Mouse (Mus musculus) brain, embryonic 14.5 days (tissue): Measurements from ENCODE around the gene Gm5767.

ENCODE experiments used
- CTCF ChIP-seq: fragments of 200-500 bp; IDR thresholded peaks from 2 replicates; pipeline ENCODE4 v1.5.1; 2012; ENCODE audit warnings: inconsistent platforms, mild to moderate bottlenecking, moderate library complexity, borderline replicate concordance; ENCODE audit not compliant: insufficient read depth, insufficient read length; ENCODE audit errors: extremely low read depth
- POLR2A ChIP-seq: fragments of 200-500 bp; IDR thresholded peaks from 2 replicates; pipeline ENCODE4 v1.6.1; 2012; ENCODE audit warnings: mild to moderate bottlenecking, inconsistent platforms, borderline replicate concordance; ENCODE audit not compliant: poor library complexity, insufficient read depth, insufficient read length, severe bottlenecking; ENCODE audit errors: extremely low read depth

DNA sequence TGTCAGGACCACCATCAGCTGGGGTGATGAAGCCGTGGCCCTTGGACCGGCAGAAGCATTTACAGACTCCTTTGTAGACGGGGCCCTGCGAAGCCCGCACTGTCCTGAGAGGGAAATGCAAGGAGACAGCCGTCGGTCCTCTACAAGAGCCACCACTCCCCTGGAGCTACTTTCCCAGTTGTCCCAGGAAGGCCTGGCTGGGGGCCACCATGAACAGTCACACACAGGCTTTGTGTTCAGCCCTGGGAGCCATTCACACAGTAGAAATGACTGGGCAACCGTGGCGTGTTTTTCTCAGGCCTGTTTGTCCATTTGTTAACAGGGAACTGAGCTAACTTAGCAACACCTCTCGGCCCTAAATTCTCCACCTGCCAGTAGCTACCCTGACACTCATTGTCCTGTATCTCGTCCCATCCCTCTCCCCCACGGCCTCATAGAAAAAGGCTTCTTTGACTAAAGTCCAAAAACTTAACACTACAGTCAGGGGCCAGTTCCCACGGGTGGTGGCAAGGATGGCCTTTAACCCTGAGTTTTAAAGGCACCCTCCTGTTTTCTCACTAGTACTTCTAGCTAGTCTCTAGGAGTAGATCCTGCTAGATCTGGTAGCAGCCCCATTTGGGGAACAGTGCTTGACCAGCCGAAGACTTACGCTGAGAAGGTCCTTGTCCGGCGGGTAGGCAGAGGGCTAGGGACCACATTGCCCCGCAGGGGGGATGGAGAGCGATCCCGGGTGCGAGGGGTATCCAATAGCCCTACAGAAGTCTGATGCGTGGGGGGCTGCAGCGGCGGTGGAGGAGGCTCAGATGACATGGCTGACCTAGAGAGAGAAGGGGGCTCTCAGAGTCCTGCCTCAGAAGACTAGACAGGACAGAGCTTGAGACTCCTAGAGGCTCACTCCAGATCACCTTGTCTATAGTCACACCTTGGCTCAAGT, 16.7 kb upstream of the Gm5767 start:
- no peak for TF ChIP-seq CTCF
- no peak for TF ChIP-seq POLR2A
